Mouse (Mus musculus) CH12.LX (cell line): ENCODE results near the gene Ttll5.

Experiments
- CHD2 ChIP-seq: IDR thresholded peaks from 2 replicates; pipeline ENCODE4 v1.6.1; 2011; ENCODE audit warnings: low read length, improper control_type of control experiment
- CTCF ChIP-seq, 2 experiments: IDR thresholded peaks in 1 of 2; conservative IDR thresholded peaks in 1 of 2; 2 replicates each; pipeline ENCODE4 v1.5.1; 2011 to 2012; ENCODE audit warnings: low read depth in 2 of 2, low read length in 2 of 2, improper control_type of control experiment in 1 of 2, inconsistent platforms in 1 of 2, mild to moderate bottlenecking in 1 of 2, moderate library complexity in 1 of 2
- E2F4 ChIP-seq: IDR thresholded peaks from 2 replicates; pipeline ENCODE4 v1.6.1; 2011; ENCODE audit warnings: low read depth, low read length, improper control_type of control experiment; ENCODE audit not compliant: insufficient replicate concordance
- EP300 ChIP-seq: IDR thresholded peaks from 2 replicates; pipeline ENCODE4 v1.6.1; 2011; ENCODE audit warnings: low read length, improper control_type of control experiment
- MAX ChIP-seq: IDR thresholded peaks from 2 replicates; pipeline ENCODE4 v1.6.1; 2011; ENCODE audit warnings: low read length, improper control_type of control experiment
- PAX5 ChIP-seq: IDR thresholded peaks from 2 replicates; pipeline ENCODE4 v1.6.1; 2012; ENCODE audit warnings: low read length, inconsistent platforms, mixed read lengths
- POLR2A ChIP-seq: IDR thresholded peaks from 2 replicates; pipeline ENCODE4 v1.6.1; 2011; ENCODE audit warnings: low read depth, mild to moderate bottlenecking, improper control_type of control experiment, low read length
- SMC3 ChIP-seq: IDR thresholded peaks from 2 replicates; pipeline ENCODE4 v1.6.1; 2011; ENCODE audit warnings: low read depth, low read length, improper control_type of control experiment

DNA sequence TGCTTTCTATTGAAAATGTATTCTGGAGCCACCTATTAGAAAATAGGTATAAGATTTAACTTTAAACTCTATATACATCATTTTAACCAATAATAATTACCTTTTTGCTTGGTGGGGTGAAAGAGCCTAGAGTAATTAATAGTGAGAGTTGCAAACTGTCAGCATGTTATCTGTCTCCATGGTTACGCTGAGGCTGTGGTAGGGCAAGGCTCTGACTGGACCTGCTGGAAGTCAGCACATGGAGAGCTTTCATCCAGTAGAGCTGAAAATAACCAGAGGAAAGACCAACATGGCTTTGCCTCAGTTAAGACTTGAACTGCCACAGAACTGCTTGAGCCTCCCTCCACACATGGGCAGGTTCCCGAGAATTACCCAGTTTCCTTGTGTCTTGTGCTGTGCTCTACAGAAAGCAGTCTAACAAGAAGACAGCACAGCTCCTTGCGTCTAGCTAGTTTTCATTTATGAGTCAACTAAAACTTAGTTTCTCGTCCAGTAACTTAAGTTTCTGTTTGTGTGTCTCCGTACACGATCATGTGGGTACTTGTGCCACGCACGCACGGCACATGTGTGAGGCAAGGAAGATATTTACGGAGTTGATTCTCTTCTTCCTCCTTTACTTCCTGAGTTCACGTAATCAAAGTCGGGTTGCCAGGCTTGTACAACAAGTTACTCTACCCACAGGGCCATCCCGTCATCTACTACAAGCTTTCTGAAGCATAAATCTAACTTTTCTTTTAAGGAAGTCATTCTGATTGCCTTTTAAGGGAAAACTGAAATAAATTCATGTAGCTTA lies 88.4 kb downstream of the Ttll5 start:
- TF ChIP-seq POLR2A, result no peak
- TF ChIP-seq EP300, result no peak
- no peak for TF ChIP-seq E2F4
- TF ChIP-seq CTCF (conservative IDR thresholded peaks at IDR 0.05 in 1 of 2, IDR thresholded peaks at IDR 0.05 in 1 of 2; ENCODE audit: low read depth in 2 of 2, low read length in 2 of 2), result no peak
- no peak for TF ChIP-seq PAX5
- TF ChIP-seq SMC3, result no peak
- TF ChIP-seq CHD2, result no peak
- TF ChIP-seq MAX, result no peak
